Mouse (Mus musculus): Measurements from ENCODE around the gene Ocm.
A peak's percentile ranks its signal among the peaks of the same experiment; 100 is the strongest.

The Ocm gene

DNA sequence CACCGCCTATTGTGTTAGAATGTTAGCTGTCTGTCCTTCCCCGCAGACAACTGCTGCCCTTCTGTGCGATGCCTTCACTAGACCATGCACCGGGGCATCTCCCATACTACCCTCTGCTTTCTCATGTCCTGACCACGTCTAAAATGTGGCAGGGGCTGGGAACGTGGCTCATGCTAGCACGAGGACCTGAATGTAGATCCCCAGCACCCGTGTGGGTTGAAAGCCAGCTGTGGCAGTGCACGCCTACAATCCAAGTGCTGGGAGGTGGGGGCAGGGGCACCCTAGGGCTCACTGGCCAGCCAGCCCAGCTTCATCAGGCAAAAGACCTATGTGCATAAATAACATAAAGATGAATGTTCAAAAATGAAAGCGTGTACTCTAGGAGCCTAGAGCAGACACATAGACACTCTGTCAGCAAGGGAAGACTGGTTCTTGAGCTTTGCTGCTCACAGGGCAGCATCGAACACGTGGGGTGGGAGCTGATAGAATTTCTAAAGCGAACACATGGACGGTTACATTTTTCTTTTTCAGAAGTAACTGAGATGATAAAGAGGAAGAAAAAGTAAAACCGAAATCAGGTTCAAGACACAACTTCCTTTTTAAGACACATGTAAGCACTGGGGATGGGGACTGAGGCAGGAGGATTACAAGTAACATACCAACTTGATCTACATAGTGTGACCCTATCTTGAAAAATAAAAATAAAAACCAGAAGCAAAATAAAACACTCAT, 23.8 kb downstream of the Ocm start:
- DNase-seq (ENCODE audit: low read depth, low spot score) = no peak

DNA sequence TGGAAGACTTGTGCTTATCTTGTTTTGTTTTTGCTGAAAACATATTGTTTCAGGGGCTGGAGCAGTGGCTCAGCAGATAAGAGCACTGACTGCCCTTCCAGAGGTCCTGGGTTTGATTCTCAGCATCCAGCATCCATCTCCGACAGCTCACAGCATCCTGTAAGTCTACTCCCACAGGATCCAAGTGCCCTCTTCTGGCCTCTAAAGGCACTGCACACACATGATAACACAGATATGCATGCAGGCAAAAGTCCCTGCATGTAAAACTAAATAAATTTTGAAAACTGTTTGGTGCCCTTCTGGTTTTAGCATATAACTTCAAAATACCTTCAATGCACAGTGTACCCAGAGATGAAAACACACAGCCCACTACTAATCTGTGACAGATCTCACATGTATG, 27.1 kb downstream of the Ocm start:
- no peak for DNase-seq (ENCODE audit: low read depth, low spot score)

- DNase-seq (ENCODE audit: low read depth, low spot score) = no peak
Measured at GRCm38 (mm10) chr5:143994632-143995365, 31.7 kb downstream of the Ocm start.

GRCm38 (mm10) chr5:143993849-143994248, 32.6 kb downstream of the Ocm start:
- DNase-seq (ENCODE audit: low read depth, low spot score) = no peak

DNA sequence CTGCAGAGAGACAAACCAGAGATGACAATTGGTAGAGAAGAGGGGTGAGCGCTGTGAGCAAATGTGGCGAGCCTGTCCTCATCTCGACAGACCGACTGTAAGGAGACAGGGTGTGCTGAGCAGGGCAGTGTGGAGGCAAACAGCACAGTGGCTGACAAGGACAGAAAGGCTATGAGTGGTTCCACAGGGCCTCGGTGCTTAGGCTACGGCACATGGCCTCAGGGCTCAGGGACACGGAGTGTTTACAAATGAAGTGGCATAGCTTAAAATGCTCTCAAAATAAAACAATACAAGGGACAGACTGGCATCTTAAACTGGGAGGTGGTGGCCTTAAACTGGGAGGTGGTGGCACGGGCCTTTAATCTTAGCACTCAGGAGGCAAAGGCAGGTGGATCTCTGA, 33.2 kb downstream of the Ocm start:
- DNase-seq (ENCODE audit: low read depth, low spot score) = no peak

GRCm38 (mm10) chr5:143992661-143993060, 33.8 kb downstream of the Ocm start:
- no peak for DNase-seq (ENCODE audit: low read depth, low spot score)

GRCm38 (mm10) chr5:143990086-143990485, 36.4 kb downstream of the Ocm start:
- DNase-seq (ENCODE audit: low read depth, low spot score) = no peak

DNA sequence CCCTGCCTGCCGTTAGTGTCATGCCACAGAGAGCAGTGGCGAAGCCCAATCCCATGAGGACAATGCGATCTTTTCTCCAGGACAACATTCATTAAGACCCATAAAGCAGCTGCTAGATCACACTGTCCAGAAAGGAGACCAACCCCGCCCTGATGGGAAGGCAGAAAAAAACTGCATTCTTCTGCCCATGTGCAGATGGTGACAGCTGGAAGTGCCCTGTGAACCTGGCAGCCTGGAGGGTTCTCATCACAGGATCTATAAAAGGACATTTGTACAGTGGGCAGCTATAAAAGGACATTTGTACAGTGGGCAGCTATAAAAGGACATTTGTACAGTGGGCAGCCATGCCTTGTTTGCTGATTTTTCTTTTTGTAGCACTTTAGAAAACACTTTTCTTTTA, 37.4 kb downstream of the Ocm start:
- DNase-seq (ENCODE audit: low read depth, low spot score) = no peak

- DNase-seq (ENCODE audit: low read depth, low spot score) = no peak
Measured at GRCm38 (mm10) chr5:143987596-143987995, 38.9 kb downstream of the Ocm start.

- no peak for DNase-seq (ENCODE audit: low read depth, low spot score)
Measured at GRCm38 (mm10) chr5:143985381-143985780, 41.1 kb downstream of the Ocm start.

DNA sequence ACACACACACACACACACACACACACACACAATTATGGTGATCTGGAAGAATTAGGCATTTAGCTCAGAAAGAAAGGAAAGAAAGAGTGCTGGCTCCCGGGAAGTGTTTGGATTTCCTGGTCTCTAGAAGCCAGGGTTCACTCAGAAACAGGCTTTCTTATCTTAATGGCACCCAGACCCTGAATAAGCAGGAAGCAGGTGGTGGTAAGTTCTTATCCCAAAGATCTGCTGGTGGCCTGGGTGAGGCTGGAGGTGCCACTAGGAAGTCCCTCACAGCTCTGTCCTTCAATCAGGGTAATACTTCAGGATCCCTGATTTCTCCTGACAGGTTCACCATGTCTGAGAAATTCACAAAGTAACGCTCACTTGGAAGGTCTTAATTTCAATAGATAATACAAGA, 44.1 kb downstream of the Ocm start:
- no peak for DNase-seq (ENCODE audit: low read depth, low spot score)

GRCm38 (mm10) chr5:143980858-143981257, 45.6 kb downstream of the Ocm start:
- no peak for DNase-seq (ENCODE audit: low read depth, low spot score)

GRCm38 (mm10) chr5:143976726-143977431, 49.6 kb downstream of the Ocm start:
- no peak for DNase-seq (ENCODE audit: low read depth, low spot score)

DNA sequence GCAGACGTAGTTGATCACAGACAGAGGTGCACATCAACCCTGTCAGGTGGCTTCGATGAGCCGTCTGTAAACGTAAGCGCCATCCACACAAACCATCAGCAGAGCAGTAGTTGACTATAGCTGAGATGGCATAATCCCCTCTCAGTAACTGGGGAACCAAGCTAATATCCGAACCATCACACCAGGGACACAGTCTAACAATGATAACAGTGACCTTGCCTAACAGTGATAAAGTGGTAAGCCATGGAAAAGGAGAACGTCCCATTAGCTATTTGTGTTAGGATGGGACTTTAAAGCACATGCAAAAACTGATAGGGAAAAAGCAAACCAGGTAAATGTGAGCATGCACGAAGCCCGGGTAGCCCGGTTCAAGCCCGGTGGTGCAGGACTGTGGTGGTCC, 50.2 kb downstream of the Ocm start:
- DNase-seq (ENCODE audit: low read depth, low spot score) = no peak

GRCm38 (mm10) chr5:143975631-143975933, 50.9 kb downstream of the Ocm start:
- DNase-seq (ENCODE audit: low read depth, low spot score) = no peak

DNA sequence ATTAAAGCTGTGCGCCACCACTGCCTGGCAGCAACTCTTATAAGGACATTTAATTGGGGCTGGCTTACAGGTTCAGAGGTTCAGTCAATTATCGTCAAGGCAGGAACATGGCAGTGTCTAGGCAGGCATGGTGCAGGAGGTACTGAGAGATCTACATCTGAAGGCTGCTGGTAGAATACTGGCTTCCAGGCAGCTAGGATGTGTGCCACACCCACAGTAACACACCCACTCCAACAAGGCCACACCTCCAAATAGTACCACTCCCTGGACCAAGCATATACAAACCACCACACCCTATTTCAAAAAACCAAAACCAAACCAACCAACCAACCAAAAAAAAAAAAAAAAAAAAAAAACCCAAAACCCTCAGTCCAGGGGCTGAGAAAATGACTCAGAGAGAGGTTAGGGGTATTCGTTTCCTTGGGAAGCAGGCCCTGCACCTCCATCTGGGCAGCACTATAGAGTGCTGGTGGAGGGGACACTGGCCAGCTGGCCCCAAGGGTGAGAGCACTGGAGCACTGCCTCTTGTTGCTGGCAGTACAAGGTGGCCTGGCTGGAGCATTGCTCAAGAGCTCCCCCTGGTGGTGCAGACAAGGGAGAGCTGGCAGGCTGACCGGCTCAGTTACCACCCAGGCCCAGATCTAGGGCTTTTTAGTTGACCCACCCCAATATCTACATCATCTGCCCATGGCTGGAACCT, 51.4 kb downstream of the Ocm start:
- DNase-seq (ENCODE audit: low read depth, low spot score) = peak; percentile 48

- DNase-seq (ENCODE audit: low read depth, low spot score) = no peak
Measured at GRCm38 (mm10) chr5:143972628-143973027, 53.8 kb downstream of the Ocm start.
